Mouse (Mus musculus): ENCODE data around the gene 1810046K07Rik.

Gene 1810046K07Rik

DNA sequence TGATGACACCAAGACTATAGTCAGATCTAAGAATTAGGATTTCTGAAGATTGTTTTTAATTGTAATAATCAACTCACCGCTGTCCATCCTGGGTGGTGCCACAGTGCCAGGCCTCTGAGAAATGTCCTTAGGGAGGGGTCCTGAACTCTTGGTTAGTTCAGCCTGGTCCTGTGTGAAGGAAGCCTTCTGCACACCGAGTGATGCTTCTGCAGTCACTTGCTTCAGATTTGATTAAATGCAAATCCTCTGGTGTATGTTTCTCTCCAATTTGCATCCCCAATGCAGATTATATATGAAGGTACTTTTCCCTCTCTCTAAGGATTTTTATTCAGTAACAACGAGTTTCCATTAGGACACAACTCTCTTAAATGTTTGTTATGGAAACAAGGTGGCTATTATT lies at the start of gene 1810046K07Rik:
Gene 1810046K07Rik (minus strand): TSS at position 187 of the 400 bp plus-strand sequence.
- no peak for DNase-seq

DNA sequence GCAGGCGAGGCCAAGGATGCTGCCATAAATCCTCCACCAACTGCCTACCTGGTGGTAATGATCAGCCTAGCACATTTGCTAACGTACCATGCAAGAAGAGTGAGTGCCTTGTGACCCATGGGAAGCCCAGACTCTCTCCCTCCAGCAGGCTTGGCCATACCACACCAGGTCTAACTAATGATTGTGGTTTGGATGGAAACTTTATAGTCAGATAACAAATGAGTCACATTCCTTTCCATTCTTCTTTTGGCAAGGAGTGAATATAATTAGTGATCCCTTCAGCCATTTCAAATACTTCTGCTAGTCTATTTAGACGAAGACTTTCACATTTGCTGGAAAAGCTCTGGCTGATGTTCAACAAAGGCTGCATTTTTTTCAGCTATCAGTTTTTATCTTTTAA lies 40.8 kb upstream of the 1810046K07Rik start:
- DNase-seq = no peak

DNA sequence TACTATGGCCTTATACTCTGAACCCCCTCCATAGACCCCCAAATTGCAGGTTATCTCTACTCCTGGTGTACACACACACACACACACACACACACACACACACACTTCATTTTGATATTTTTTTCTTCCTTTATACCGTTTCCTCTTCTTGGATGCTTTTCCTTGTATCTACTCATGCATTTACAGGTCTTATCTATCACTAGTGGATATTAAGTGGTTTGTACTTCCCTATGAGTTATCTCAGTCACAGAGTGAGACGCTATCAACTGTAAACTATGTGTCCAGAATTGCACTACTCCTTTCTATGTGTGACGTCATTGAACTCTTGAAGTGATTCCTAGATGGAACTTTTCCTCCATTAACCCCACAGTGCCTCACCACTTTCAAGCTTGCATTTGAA lies 38.4 kb upstream of the 1810046K07Rik start:
- no peak for DNase-seq

DNA sequence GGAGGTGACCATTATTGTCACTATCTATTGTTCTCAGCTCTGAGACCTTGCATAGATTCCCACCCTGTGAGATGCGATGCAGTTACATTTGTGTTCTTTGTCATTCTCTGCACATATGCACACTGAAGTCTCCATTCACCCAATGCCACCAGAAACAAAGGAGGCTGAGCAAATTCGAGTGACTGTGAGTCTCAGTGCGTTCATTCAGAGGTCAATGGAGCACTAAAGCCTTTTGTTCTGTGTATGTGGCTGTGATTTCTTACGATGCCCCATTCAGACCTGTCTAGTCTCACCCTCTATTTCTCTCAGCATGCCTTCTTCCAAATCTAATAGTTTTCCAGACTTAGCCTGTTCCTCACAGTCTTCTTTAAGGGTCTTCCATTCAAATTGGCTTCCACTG lies 35.3 kb upstream of the 1810046K07Rik start:
- DNase-seq = no peak

DNA sequence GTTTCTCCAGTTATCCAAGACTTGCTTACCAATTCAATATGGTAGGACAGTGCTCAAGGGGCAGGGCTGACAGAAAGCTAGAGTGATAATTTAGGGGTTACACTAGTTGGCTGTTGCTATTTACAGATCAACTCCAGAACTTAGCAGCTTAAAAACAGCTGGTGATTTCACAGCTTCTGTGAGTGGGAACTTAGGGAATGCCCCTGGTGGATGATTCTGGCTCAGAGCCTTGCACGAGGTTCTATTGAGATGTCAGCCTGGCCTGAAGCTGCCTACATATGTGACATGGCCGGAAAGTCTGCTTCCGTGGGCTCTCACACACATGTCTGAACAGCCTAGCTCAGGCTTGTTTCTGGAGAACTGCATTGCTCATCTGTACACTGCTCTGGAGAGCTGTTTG lies 24.8 kb upstream of the 1810046K07Rik start:
- no peak for DNase-seq

DNA sequence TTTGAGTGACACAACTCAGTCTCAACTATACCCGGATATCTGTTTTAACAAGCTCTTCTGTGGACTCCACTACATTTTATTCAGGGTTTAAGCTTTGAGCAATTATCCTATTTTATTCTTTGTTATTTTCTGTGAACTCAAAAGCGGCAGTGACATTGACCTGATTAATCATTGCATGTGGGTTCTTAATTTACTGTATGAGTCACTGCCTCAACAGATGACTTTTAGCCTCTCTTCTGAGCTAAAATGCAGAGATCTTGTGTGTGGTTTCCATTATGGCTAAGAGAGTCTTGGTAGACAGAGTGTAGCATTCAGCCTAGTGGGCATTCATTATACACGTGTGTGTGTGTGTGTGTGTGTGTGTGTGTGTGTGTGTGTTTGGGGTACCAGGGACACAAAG lies 24.2 kb upstream of the 1810046K07Rik start:
- DNase-seq = no peak

DNA sequence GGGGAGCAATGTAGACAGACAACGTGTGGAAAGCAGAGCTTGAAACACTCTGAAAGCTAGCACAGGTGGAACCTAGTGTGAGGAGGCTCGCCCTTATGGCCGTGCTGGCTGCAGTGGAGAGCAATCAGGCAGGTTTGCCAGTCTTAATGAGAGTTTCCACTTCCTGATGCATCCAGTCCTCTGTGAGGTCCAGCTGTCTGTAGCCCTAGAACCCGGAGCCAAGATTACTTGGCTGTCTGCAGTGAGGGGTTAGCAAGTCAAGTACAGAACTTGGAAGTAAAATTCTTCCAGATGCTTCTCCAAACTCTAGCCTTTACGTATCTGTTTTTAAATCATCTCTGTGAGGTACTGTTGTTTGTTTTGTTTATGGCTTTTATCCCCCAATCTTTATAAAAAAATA lies 20.7 kb upstream of the 1810046K07Rik start:
- no peak for DNase-seq

DNA sequence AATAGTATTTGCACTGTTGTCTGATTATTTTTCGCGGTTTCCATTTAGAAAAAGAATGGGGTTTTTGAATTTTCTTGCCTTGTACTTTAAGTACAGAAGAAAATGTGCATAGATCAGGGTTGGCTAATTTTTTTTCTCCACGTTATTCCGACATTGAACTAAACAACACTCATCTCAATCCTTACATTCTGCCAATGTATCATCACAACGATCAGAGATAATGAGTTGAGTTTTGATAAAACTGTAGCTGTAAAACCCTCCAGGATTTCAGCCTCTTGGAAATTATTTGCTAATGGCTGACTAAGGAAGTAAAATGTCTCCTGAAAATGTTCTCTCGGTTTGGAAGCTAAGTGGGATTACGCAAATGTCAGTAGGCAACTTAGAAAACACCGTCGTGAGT lies 17.1 kb upstream of the 1810046K07Rik start:
- no peak for DNase-seq

DNA sequence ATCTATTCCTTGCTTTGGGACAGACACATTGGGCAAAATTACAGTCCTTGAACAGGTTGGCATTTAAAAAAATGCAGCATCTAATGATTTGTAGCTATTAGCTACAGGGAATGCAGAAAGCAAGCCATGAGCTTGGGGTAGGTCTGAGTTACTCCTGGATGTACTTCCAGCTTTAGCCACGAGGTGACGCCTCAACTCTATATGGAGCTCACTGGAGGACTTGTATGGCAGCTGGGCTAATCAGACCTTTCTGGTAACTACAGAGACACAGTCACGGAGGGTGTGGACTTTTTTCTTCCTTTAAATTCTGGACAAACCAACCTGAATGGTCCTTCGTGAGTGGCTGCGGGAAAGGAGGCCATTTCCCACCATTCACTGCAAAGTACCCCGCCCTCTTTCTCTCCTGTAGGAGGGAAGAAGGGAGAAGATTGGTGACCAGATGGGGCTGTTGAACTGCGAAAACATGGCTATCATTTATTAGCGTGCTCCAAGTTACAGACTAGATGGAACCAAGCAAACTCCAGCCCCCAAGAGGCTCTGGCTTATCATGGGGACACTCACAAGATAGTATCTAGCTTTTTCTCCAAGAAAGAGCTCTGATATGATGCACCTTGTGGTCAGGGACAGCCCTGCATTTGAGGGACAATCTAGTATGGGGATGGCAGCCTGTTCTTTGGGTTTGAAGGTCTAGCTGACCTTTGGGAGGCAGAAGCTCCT lies 6.7 kb upstream of the 1810046K07Rik start:
- DNase-seq = peak; percentile 78

DNA sequence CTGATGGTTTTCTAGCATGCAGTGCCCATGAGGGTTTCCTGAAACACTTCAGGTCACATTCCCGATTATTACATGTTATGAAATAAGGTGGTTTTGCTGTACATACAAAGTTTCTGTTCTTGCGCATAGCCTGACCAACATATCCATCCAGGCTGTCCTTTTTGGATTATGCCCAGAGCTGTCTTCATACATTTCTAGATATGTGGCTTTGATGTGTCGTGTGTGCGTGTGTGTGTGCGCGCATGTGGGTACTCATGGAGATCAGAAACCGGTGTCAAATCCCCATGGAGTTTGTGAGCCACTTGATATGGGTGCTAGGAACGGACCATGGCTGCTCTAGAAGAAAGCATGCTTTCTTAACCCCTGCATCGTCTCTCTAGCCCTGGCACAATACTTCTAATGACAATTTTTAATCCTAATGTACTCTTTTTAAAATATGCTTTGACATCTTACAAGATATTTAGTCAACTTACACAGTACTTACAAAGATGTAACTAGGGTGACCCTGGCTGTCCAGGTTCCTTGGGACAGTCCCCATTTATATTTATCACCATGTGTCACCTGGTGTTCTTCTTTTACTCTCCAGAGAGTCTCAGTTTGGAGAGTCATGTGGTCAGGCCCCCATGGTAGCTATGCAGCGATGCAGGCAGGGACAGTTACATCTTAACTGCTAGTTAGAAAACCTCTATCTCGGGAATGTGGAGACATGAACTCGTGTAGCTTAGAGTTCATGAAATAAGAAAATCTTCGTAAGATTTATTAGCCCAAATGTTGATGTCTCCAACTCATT lies 2.9 kb upstream of the 1810046K07Rik start:
- no peak for DNase-seq

DNA sequence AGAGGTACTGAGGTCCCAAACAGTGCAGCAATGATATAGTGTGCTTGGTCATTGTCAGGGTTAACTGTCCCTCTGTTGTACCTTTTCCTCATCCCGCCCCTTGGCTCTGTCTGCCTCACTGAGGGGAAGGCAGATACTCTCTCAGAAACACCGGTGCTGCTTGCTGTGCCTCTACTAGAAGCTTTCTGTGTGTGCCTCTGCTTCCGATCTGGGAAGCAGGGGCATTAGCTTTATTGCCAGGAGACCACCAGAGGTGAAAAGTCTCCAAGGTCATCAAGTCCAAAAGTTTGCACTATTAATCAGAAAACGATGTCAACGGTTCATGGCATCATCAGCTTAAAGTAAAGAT lies 1.2 kb downstream of the 1810046K07Rik start:
- no peak for DNase-seq

DNA sequence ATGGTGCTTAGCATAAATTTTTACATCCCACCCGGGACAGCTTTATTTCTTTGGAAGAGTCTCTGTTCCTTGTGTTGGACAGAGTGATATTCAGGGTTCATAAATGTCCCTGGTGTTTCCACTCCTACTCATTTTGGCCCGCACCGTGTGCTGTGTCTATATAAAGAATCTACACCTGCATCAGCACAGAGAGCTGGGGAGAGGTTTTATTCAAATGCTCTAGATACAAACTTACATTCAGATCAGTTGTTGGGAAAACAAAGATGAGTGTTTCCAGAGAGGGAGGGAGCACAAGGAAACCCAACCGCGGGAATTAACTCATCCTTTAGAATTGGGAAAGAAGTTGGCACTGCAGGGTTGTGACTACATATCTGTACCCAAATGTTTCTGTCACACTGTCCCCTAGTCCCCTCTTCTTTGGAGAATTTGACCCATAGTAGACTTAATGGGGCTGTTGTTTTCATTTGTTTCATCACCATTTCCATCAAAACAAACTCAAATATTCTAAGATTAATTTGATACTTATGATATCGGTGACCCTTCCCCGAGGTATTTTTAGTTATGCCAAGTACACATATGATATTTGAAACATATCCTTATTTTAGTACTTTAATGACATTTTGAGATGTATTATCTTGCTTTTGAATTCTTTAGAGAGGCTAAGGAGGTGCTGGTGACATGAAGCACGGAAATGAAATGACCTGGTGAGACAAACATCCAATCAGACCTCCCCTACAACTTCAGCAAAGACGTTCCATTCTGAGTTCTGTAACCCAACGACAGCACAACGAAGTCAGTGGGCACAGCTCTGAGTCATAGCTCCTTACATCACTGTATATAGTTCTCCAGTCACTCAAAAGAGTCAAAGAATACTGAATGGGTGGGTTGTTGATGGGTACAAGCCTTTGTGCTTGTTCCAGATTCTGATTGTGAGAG lies 1.8 kb downstream of the 1810046K07Rik start:
- DNase-seq = no peak

DNA sequence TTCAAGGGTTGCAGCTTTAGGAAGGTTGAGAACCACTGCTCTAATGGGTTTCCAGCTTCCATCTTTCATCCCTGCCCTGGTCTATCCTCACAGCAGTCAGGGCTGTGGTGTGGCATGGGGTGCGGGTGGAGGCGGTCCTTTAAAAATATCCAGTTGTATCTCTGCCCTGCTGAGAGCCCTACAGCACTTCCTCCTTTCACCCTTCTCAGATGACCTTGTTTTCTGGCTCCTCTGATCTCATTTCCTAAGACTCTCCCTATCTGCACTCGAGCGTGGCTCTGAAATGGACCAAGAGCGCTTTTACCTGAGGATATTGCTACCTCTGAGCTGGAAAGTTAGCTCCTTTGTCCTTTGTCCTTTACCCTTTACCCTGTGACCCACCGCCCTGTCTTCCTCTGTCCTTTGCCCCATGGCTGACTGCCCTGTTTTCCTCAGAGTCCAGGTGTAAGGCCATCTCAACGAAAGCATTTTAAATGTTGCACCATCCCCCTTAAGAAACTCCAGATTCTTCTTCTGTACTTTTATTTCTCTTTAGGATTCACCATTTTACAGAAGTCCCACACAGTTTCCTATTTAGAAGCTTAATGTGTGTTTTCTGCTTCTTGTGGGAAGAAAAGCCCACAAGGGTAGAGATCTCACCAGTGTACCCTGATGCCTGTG lies 4.2 kb downstream of the 1810046K07Rik start:
- no peak for DNase-seq

DNA sequence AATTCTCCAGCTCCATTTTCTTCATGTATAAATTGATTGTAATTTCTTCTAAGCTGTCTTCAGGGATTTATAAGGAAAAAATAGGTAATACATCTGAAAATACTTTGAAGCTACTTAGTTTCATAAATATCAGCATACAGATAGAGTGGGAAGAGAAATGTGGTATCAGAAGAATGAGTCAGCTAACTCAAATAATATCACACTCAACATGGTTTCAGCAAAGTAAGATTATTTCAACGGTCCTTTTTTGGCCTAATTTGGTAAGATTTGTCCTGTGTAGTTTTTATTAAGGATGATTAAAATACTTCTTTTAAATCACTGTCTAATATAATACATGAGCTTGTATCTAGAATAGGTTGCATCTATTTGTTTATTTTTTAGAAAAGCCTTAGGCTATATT lies 8.6 kb downstream of the 1810046K07Rik start:
- no peak for DNase-seq

DNA sequence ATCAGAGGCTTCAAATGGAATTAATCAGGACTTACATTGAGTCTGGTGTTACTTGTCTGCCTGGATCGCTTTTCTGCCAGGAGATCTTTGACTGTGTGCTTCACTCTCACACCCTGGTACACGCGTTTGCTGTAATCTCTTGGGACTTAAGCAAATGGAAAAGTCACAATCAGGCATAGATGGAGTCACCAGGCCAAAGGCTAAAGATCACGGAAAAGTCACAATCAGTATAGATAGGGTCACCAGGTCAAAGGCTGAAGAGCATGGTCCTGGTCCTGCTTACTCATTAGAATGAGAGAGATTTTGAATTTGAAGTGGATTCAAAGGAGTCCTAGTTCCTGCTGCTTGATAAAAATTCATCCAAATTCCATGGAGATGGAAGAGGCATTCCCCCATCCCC lies 10.5 kb downstream of the 1810046K07Rik start:
- DNase-seq = no peak

DNA sequence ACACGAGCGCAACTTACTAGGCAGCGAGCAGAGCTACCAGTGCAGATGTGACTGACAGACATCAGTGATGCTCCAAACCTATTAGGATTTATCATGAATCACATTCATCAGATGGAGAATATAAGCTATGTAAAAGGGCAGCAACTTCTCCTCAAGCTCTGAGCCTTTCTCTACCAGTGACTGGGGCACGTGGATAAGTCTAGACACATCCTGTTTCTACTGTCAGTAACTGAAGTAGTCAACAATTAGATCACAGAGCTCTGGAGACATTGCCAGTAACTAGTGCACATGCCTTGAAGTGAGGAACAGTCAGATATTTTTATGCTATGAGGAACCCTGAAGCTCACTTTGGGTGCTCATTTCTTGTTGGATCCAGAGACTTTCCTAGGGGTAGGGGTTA lies 11.4 kb downstream of the 1810046K07Rik start:
- DNase-seq = no peak

DNA sequence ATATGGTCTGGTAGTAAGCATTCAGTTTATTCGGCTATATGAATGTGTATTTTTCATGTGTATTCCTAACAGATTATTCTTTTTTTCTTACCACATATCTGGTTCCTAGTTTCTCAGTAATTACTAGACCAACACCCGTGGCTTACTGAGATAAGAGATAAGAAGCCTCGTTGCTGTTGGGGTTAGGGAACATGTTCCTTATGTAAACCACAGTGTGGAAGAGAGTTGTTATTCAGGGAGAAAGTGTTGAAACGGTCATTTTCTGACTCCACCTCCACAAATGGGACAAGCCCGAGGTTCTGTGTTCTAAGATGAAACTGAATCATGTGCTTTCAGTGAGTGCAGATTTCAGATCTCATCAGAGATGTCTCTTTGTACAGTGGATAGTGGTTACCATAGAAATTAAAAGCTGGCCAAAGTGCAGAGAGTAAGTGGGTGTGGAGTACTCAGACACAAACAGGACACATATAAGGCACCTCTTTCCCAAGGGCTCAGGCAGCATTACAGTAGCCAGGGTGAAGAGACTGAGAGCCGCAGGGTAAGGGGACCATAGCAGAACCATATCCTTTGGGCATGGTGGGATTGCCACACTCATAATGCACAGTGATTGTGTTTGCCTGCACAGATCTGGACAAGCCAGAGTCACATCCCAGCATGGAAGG lies 13.2 kb downstream of the 1810046K07Rik start:
- no peak for DNase-seq

DNA sequence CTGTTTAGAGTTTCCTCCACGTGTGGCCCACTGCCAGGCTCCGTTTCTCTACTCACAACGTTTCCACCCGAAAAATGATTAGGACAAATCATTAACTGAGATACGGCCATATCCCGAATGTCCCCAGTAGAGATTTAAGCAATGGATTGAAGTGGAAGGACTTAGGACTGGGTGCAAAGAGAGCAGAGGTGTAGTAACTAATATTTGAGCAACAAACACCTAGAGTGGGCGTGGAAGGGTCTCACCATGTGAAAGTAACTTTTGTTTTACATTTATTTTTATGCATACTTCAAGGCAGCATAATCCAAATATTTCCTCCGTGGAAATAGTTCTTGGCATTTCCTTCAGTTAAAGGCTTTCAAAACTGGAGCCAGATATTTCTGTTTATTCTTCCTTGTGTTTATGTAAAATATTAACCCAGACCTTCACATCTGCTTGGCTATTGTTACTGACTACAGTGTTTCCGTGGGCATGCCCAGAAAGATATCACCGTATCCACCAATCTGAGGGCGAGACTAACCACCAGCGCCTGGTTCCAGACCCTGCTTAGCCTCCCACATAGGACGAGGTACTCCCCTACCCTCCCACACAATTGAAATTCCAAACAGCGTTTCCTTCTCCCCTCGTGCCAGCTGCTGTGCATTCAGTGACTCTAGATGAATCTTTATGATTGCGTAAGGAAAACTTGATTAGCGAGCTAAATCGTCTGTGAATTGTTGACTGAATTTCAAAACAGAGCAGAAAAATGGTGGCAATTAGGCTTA lies 16.0 kb downstream of the 1810046K07Rik start:
- no peak for DNase-seq

DNA sequence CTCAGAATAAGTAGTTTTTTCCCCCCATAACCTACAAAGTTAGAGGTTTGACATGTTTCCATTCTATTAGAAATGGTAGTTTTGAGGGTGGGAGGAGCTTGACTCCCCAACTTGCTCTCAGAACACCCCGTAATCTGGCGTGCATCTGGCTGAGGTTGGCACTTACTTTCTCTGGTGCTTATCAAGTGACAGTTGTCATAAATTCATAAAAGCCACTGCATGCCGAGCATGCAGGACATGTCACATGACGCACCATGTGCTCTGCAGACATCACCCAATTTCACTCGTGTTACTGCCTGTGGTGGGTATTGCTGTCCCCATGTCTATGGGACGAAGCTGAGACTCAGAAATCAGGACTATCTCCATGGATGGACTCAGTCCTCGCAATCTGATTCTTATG lies 18.2 kb downstream of the 1810046K07Rik start:
- no peak for DNase-seq

DNA sequence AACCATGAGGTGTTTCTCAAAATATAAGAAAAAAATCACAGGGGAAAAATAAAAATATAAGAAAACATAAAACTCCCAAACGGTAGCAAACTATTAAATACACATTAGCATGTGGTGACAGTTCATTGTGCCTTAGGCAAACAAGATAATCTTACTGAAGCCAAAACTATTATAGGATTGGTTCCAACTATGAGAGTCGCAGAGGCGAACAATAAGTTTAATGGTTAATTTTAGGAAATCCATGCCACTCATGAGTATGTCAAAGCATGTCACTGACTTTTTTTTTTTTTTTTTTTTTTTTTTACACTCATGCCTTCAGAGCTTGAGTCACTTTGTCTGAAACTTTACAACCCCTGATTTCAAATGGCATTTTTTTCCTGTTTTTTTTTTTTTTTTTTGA lies 22.4 kb downstream of the 1810046K07Rik start:
- no peak for DNase-seq

DNA sequence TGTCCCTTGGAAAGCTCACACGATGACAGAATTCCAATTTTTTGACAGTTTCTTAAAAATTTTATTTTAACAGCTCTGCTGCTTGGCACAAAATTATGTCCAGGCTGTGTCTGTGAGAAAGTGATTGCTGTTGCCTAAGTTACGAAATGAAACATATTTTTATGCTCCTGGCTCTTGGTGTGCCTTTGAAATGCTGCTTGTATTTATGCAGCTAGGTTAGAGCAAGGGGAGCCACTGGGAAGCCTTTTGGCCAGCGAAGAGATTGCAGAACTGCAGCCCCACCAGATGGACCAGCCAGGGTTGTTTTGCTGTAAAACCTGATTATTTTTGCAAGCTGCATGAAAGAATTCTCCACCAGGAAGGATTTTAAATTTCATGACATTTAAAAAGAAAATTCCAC lies 23.6 kb downstream of the 1810046K07Rik start:
- no peak for DNase-seq

DNA sequence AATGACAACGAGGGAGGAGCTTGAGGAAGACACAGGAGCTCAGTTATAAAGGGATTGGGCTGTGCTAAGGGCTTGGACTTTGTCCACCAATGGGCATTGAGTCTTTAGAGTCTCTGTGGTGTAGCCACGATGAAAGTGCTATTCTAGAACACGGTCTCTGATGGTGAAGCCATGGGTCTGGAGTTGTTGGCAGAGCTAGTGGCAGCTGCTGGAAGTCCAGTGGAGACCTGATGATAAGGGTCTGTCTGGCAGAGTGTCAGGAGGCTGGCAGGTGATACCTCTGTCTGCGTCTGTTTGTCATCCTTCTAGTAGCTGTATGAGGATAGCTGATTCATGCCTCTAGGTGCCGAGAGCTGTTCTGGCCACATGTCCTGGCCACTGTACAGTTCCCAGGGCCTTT lies 24.7 kb downstream of the 1810046K07Rik start:
- no peak for DNase-seq
